Mouse (Mus musculus) liver, adult 2 months (tissue): Measurements from ENCODE around the gene Gm20696. TPM values are rescaled to one million over a fixed set of nuclear protein-coding genes. Genes with fewer than 3 reads are reported as not detected.
A peak's percentile ranks its signal among the peaks of the same experiment; 100 is the strongest.

Source experiments
- DNase-seq: peaks from one replicate; pipeline ENCODE4 v3.0.0-alpha.2; 2011; ENCODE audit warnings: low read depth, low spot score; ENCODE audit errors: extremely low read depth
- H3K27ac ChIP-seq: fragments of 200-500 bp; replicated peaks from 2 replicates; pipeline ENCODE4 v1.5.1; 2012; ENCODE audit warnings: low read depth, mild to moderate bottlenecking, control low read depth, inconsistent platforms, low read length; ENCODE audit not compliant: insufficient read depth
- H3K27me3 ChIP-seq: fragments of 200-500 bp; 2 replicates; pipeline ENCODE4 v1.6.1; 2012; ENCODE audit warnings: mild to moderate bottlenecking, moderate library complexity, low read length, inconsistent platforms; ENCODE audit not compliant: control insufficient read depth, insufficient read depth
- H3K36me3 ChIP-seq: fragments of 200-500 bp; 2 replicates; pipeline ENCODE4 v1.6.1; 2012; ENCODE audit warnings: low read length, inconsistent platforms; ENCODE audit not compliant: control insufficient read depth, insufficient read depth
- H3K4me1 ChIP-seq: fragments of 200-500 bp; 2 replicates; pipeline ENCODE4 v1.6.1; 2011; ENCODE audit warnings: low read length; ENCODE audit not compliant: control insufficient read depth, insufficient read depth
- H3K4me3 ChIP-seq: fragments of 200-500 bp; 2 replicates; pipeline ENCODE4 v1.5.1; 2011; ENCODE audit warnings: low read depth, mild to moderate bottlenecking, control low read depth, low read length, moderate library complexity; ENCODE audit not compliant: insufficient read depth
- H3K79me2 ChIP-seq: fragments of 200-500 bp; 2 replicates; pipeline ENCODE4 v1.6.1; 2012; ENCODE audit warnings: inconsistent platforms, mild to moderate bottlenecking, low read length, moderate library complexity; ENCODE audit not compliant: control insufficient read depth, insufficient read depth
- H3K9ac ChIP-seq: fragments of 200-500 bp; 2 replicates; pipeline ENCODE4 v1.6.1; 2012; ENCODE audit warnings: low read depth, mild to moderate bottlenecking, control low read depth, inconsistent platforms, low read length
- CTCF ChIP-seq: fragments of 200-500 bp; IDR thresholded peaks from 2 replicates; pipeline ENCODE4 v1.5.1; 2011; ENCODE audit warnings: low read depth, low read length, control low read depth
- POLR2A ChIP-seq: fragments of 200-500 bp; IDR thresholded peaks from 2 replicates; pipeline ENCODE4 v1.6.1; 2011; ENCODE audit warnings: low read length, control low read depth; ENCODE audit not compliant: insufficient read depth; ENCODE audit errors: extremely low read depth
- WGBS: fragments of 180-500 bp; shearing (Covaris S2); methylation state at CpG from one replicate; pipeline ENCODE4 v1.1.7; 2018; 5-methylcytosine and 5-hydroxymethylcytosine counted together
- polyA plus RNA-seq: library from polyadenylated mRNA; depleted of rRNA; stranded (reverse); fragments of >200 nt; gene quantifications from 2 replicates; pipeline ENCODE4 v1.2.3, GENCODE M21; 2012
- total RNA-seq: library from RNA; depleted of rRNA; stranded (reverse); fragments of >200 nt; gene quantifications from 2 replicates; pipeline ENCODE4 v1.2.3, GENCODE M21; 2014

The Gm20696 gene
- total and polyA plus RNA-seq, 2 experiments: 0.26 to 6.5 TPM

GRCm38 (mm10) chr6:99338593-99339342 is 327.8 kb downstream of the Gm20696 start:
- no peak overlapping the region for H3K9ac ChIP-seq
- no peak overlapping the region for H3K4me3 ChIP-seq
- H3K79me2 ChIP-seq: peaks cover 2% of the 10 kb centered on the region; the same call in 1 of the 2 replicates
- WGBS: 83% methylated on average over 9 of the region's 9 CpGs
- H3K27ac ChIP-seq: no peak overlapping the region
- no peaks in the 10 kb centered on the region for H3K4me1 ChIP-seq
- TF ChIP-seq POLR2A (no peak), CTCF (no peak)
- no peaks in the 10 kb centered on the region for H3K27me3 ChIP-seq
- H3K36me3 ChIP-seq: no peaks in the 10 kb centered on the region
- DNase-seq: no peak

- DNase-seq: no peak
- Histone ChIP-seq H3K79me2 (peaks cover 2% of the 10 kb centered on the region; the same call in 1 of the 2 replicates), H3K36me3 (no peaks in the 10 kb centered on the region), H3K4me3 (no peak overlapping the region), H3K27ac (no peak overlapping the region), H3K4me1 (no peaks in the 10 kb centered on the region), H3K9ac (no peak overlapping the region), H3K27me3 (no peaks in the 10 kb centered on the region)
- 52% methylated on average over 3 of the region's 3 CpGs for WGBS
- no peak for TF ChIP-seq POLR2A
Observed at GRCm38 (mm10) chr6:99338174-99338573, 328.4 kb downstream of the Gm20696 start.

GRCm38 (mm10) chr6:99337575-99337974 is 329.0 kb downstream of the Gm20696 start:
- Histone ChIP-seq H3K36me3 (no peaks in the 10 kb centered on the region), H3K9ac (no peak overlapping the region), H3K79me2 (peaks cover 2% of the 10 kb centered on the region; the same call in 1 of the 2 replicates), H3K27me3 (no peaks in the 10 kb centered on the region), H3K27ac (no peak overlapping the region), H3K4me1 (no peaks in the 10 kb centered on the region), H3K4me3 (no peak overlapping the region)
- peak; percentile 49 for DNase-seq
- TF ChIP-seq CTCF (no peak), POLR2A (no peak)
- WGBS: 13% methylated on average over 6 of the region's 6 CpGs

- peaks cover 2% of the 10 kb centered on the region; the same call in 1 of the 2 replicates for H3K79me2 ChIP-seq
- no peaks in the 10 kb centered on the region for H3K36me3 ChIP-seq
- no peak overlapping the region for H3K9ac ChIP-seq
- WGBS: 86% methylated on average over 5 of the region's 5 CpGs
- no peaks in the 10 kb centered on the region for H3K4me1 ChIP-seq
- TF ChIP-seq CTCF (no peak), POLR2A (no peak)
- H3K27me3 ChIP-seq: no peaks in the 10 kb centered on the region
- DNase-seq: no peak
- no peak overlapping the region for H3K27ac ChIP-seq
- H3K4me3 ChIP-seq: no peak overlapping the region
Observed at GRCm38 (mm10) chr6:99336191-99336590, 330.4 kb downstream of the Gm20696 start.

- H3K79me2 ChIP-seq: peaks cover 10% of the 10 kb centered on the region; the same call in 1 of the 2 replicates
- no peaks in the 10 kb centered on the region for H3K27me3 ChIP-seq
- no peak overlapping the region for H3K9ac ChIP-seq
- DNase-seq: no peak
- H3K4me3 ChIP-seq: no peak overlapping the region
- 75% methylated on average over 13 of the region's 13 CpGs for WGBS
- TF ChIP-seq CTCF (no peak), POLR2A (no peak)
- H3K36me3 ChIP-seq: no peaks in the 10 kb centered on the region
- H3K4me1 ChIP-seq: no peaks in the 10 kb centered on the region
- no peak overlapping the region for H3K27ac ChIP-seq
Observed at GRCm38 (mm10) chr6:99335174-99335830, 331.3 kb downstream of the Gm20696 start.

GRCm38 (mm10) chr6:99334255-99334654 is 332.3 kb downstream of the Gm20696 start:
- H3K36me3 ChIP-seq: no peaks in the 10 kb centered on the region
- no peak overlapping the region for H3K4me3 ChIP-seq
- H3K9ac ChIP-seq: no peak overlapping the region
- H3K27me3 ChIP-seq: no peaks in the 10 kb centered on the region
- H3K79me2 ChIP-seq: peaks cover 12% of the 10 kb centered on the region; the same call in 1 of the 2 replicates
- no peak overlapping the region for H3K27ac ChIP-seq
- TF ChIP-seq CTCF (no peak), POLR2A (no peak)
- WGBS: 82% methylated on average over 3 of the region's 3 CpGs
- DNase-seq: no peak
- H3K4me1 ChIP-seq: no peaks in the 10 kb centered on the region
